Mouse (Mus musculus) heart, embryonic 13.5 days (tissue): ENCODE results near the gene Rhoj. TPM values are rescaled to one million over a fixed set of nuclear protein-coding genes. Genes with fewer than 3 reads are reported as not detected.
A peak's percentile ranks its signal among the peaks of the same experiment; 100 is the strongest.
"Not testable (repeated sequence)": the region's sequence is repeated elsewhere in the genome, so short reads cannot be mapped to it uniquely, and the experiment has no call there.

ENCODE experiments used
- ATAC-seq: fragments of 200-750 bp; cut with Nextera tagmentation; 2 replicates; pipeline ENCODE4 v1.8.0; 2017; ENCODE audit warnings: moderate TSS enrichment; ENCODE audit not compliant: insufficient number of reproducible peaks, low FRiP score, low TSS enrichment; ENCODE audit errors: extremely low read depth
- H3K27ac ChIP-seq: fragments of 300-500 bp; sonication (generic); replicated peaks from 2 replicates; pipeline ENCODE4 v1.5.1; 2015; ENCODE audit warnings: moderate library complexity, mild to moderate bottlenecking, inconsistent platforms
- H3K27me3 ChIP-seq: fragments of 300-500 bp; sonication (generic); replicated peaks from 2 replicates; pipeline ENCODE4 v1.6.1; 2015; ENCODE audit warnings: mild to moderate bottlenecking, inconsistent platforms
- H3K36me3 ChIP-seq: fragments of 300-500 bp; sonication (generic); 2 replicates; pipeline ENCODE4 v1.6.1; 2015; ENCODE audit warnings: mild to moderate bottlenecking, inconsistent platforms
- H3K4me1 ChIP-seq: fragments of 300-500 bp; sonication (generic); 2 replicates; pipeline ENCODE4 v1.6.1; 2015; ENCODE audit warnings: inconsistent platforms
- H3K4me2 ChIP-seq: fragments of 300-500 bp; sonication (generic); 2 replicates; pipeline ENCODE4 v1.6.1; 2015; ENCODE audit warnings: inconsistent platforms, mild to moderate bottlenecking, moderate library complexity
- H3K4me3 ChIP-seq: fragments of 300-500 bp; sonication (generic); 2 replicates; pipeline ENCODE4 v1.5.1; 2015; ENCODE audit warnings: moderate library complexity, mild to moderate bottlenecking, inconsistent platforms
- H3K9ac ChIP-seq: fragments of 300-500 bp; sonication (generic); 2 replicates; pipeline ENCODE4 v1.6.1; 2015; ENCODE audit warnings: inconsistent platforms, mild to moderate bottlenecking, moderate library complexity
- H3K9me3 ChIP-seq: fragments of 300-500 bp; sonication (generic); 2 replicates; pipeline ENCODE4 v1.6.1; 2016; ENCODE audit warnings: inconsistent platforms
- WGBS: fragments of 180-500 bp; shearing (Covaris S2); methylation state at CpG from one replicate; pipeline ENCODE4 v1.1.7; 2015; ENCODE audit warnings: mixed read lengths; 5-methylcytosine and 5-hydroxymethylcytosine counted together
- polyA plus RNA-seq: library from polyadenylated mRNA; unstranded; fragments of >200 nt; fragmentation: Nextera tagmentation; extraction: Ambion mirVana; gene quantifications from 2 replicates; pipeline ENCODE4 v1.2.1, GENCODE M21; 2015

Rhoj gene
- polyA plus RNA-seq, 1 experiment from 2014 or later = 43.0 TPM

GRCm38 (mm10) chr12:75349537-75349936 is 41.4 kb downstream of the Rhoj start:
- not testable (repeated sequence) for H3K9me3 ChIP-seq, ATAC-seq, H3K36me3 ChIP-seq, H3K9ac ChIP-seq, H3K27ac ChIP-seq, H3K27me3 ChIP-seq, H3K4me2 ChIP-seq, H3K4me3 ChIP-seq
- peaks cover 15% of the 10 kb centered on the region for H3K4me1 ChIP-seq
- WGBS = 69% methylated on average over 5 of the region's 5 CpGs

DNA sequence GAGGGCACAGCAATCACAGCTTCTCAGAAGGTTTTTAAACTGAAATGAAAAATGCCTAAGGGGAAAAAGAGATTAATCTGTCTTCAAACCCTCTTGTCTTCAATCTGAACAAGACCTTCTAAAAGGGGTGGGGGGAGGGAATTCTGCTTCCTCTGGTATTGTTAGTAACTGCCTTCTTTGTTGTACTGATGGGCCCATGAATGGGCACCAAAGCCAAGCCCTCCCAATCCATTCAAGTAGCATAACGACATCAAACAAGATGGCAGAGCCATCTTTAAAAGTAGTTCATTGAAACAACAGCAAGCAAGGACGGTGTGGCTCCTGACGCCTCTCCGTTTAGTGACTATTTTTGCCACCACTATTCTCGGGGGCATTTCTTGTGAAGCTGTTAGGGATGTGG is 42.6 kb downstream of the Rhoj start:
- H3K4me3 ChIP-seq = no peak overlapping the region
- no peak for ATAC-seq

DNA sequence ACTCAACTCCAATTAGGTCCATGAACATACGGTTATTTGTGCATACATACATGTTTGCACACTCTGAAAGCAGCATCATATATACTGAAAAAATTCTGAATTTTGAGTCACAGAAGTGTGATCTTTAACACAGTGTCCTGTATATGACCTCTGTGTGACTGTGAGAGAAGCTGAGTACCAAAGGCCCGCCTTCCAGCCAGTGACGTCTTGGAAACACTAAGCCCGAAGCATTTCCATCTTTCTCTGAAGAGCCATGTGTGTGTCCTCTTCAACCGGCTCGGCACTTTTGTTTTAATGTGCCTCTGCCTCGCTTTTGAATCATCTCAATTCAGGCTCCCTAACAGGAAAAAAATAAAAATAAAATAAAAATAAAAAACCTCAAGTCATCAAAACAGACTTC is 43.7 kb downstream of the Rhoj start:
- Histone ChIP-seq H3K9me3 (no peaks in the 10 kb centered on the region), H3K36me3 (no peaks in the 10 kb centered on the region), H3K4me1 (peaks cover 24% of the 10 kb centered on the region), H3K9ac (no peak overlapping the region), H3K4me3 (no peak overlapping the region), H3K27me3 (no peaks in the 10 kb centered on the region), H3K4me2 (no peak overlapping the region), H3K27ac (peak overlapping the region; percentile 24; the same call in 1 of the 2 replicates)
- WGBS = 64% methylated on average over 7 of the region's 7 CpGs
- ATAC-seq = no peak

More for the DNA sequence above, 42.6 kb downstream of the Rhoj start:
- Histone ChIP-seq H3K27me3 (no peaks in the 10 kb centered on the region), H3K4me2 (no peak overlapping the region), H3K36me3 (no peaks in the 10 kb centered on the region), H3K9ac (no peak overlapping the region), H3K9me3 (no peaks in the 10 kb centered on the region), H3K27ac (no peak overlapping the region), H3K4me1 (peaks cover 18% of the 10 kb centered on the region)
- WGBS = 78% methylated on average over 5 of the region's 5 CpGs

DNA sequence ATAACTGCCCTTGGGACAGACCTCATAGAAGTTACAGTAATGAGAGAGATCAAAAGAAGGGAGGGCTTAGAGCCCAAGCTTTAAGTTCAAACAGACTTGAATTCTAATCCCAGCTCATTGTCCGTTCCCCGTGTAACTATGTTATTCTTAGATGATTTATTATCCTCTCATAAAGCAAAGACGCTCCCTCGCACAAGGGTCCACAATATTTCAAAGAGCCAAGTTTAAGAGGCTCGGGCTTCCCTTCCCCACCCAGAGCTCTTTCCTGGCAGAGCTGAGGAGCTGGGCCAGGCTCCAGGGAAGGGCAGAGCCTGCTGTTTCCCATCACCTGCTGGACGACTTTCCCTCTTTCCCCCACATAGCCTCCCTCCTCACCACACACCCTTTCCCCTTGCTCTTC is 44.3 kb downstream of the Rhoj start:
- Histone ChIP-seq H3K27ac (peak overlapping the region; percentile 24), H3K9ac (no peak overlapping the region), H3K4me2 (no peak overlapping the region), H3K27me3 (no peaks in the 10 kb centered on the region), H3K9me3 (no peaks in the 10 kb centered on the region), H3K36me3 (no peaks in the 10 kb centered on the region), H3K4me1 (peaks cover 25% of the 10 kb centered on the region), H3K4me3 (no peak overlapping the region)
- no peak for ATAC-seq
- WGBS = 56% methylated on average over 6 of the region's 6 CpGs

DNA sequence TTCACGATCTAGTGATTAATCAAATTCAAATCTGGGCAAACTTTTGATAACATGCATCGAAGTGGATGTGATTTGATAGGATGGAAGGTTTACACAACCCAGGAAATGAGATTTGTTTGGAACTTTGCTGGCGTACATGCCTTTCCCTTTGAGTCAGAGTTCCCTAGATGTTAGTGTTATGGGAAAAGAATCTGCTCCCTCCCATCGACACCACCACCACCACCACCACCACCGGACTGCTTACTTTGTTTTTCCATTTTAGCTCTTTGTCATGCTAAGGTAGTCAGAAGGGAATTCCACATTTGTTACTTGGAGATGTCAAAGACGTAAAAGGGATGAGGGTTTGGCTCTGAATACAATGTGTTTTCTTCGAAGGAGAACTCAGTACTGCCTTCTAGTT is 46.2 kb downstream of the Rhoj start:
- no peak overlapping the region for H3K9ac ChIP-seq
- no peaks in the 10 kb centered on the region for H3K9me3 ChIP-seq
- peak overlapping the region; percentile 20; the same call in 1 of the 2 replicates for H3K27ac ChIP-seq
- no peak overlapping the region for H3K4me3 ChIP-seq
- WGBS = 56% methylated on average over 7 of the region's 7 CpGs
- no peak overlapping the region for H3K4me2 ChIP-seq
- peaks cover 28% of the 10 kb centered on the region for H3K4me1 ChIP-seq
- H3K36me3 ChIP-seq = no peaks in the 10 kb centered on the region
- H3K27me3 ChIP-seq = no peaks in the 10 kb centered on the region
- ATAC-seq = no peak

GRCm38 (mm10) chr12:75357781-75358180 is 49.7 kb downstream of the Rhoj start:
- no peak overlapping the region for H3K4me2 ChIP-seq
- no peak overlapping the region for H3K27ac ChIP-seq
- no peak for ATAC-seq
- no peaks in the 10 kb centered on the region for H3K27me3 ChIP-seq
- peaks cover 6% of the 10 kb centered on the region; the same call in 1 of the 2 replicates for H3K36me3 ChIP-seq
- H3K9me3 ChIP-seq = no peaks in the 10 kb centered on the region
- 67% methylated on average over 4 of the region's 4 CpGs for WGBS
- no peak overlapping the region for H3K4me3 ChIP-seq
- no peak overlapping the region for H3K9ac ChIP-seq
- peaks cover 27% of the 10 kb centered on the region for H3K4me1 ChIP-seq

DNA sequence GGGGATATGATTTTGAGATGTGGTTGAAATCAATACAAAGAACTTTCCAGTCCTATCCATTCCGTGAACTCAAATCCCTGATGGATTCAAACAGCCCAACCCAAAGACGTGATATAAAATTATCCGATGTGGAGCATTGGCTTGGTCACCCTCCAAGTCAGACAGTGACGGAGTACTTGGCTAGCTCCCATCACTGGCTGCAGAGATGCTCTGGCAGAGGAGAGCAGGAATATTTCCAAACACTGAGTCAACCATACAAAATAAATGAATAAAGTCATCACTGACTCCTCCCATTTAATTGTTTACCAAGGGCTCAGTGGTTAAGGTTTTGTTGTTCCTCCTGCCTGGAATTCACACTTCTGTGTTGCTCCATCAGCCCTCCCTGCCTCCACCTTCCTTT is 50.6 kb downstream of the Rhoj start:
- Histone ChIP-seq H3K4me2 (no peak overlapping the region), H3K9me3 (no peaks in the 10 kb centered on the region), H3K4me3 (no peak overlapping the region), H3K4me1 (peaks cover 24% of the 10 kb centered on the region), H3K27me3 (no peaks in the 10 kb centered on the region), H3K27ac (no peak overlapping the region), H3K9ac (no peak overlapping the region), H3K36me3 (peaks cover 11% of the 10 kb centered on the region; the same call in 1 of the 2 replicates)
- WGBS = 71% methylated on average over 4 of the region's 4 CpGs
- no peak for ATAC-seq

GRCm38 (mm10) chr12:75359500-75359899 is 51.4 kb downstream of the Rhoj start:
- no peaks in the 10 kb centered on the region for H3K27me3 ChIP-seq
- H3K36me3 ChIP-seq = peaks cover 11% of the 10 kb centered on the region; the same call in 1 of the 2 replicates
- H3K4me2 ChIP-seq = no peak overlapping the region
- H3K4me1 ChIP-seq = peaks cover 24% of the 10 kb centered on the region
- H3K9me3 ChIP-seq = no peaks in the 10 kb centered on the region
- H3K4me3 ChIP-seq = no peak overlapping the region
- no peak overlapping the region for H3K9ac ChIP-seq
- H3K27ac ChIP-seq = no peak overlapping the region
- no peak for ATAC-seq
- 24% methylated on average over 2 of the region's 2 CpGs for WGBS

- Histone ChIP-seq H3K9me3 (no peaks in the 10 kb centered on the region), H3K4me2 (no peak overlapping the region), H3K36me3 (peaks cover 11% of the 10 kb centered on the region; the same call in 1 of the 2 replicates), H3K4me3 (no peak overlapping the region), H3K27ac (no peak overlapping the region), H3K27me3 (no peaks in the 10 kb centered on the region), H3K4me1 (peaks cover 20% of the 10 kb centered on the region), H3K9ac (no peak overlapping the region)
- WGBS = 44% methylated on average over 5 of the region's 5 CpGs
- ATAC-seq = no peak
These were observed 51.9 kb downstream of the Rhoj start for GRCm38 (mm10) chr12:75359921-75360482.

DNA sequence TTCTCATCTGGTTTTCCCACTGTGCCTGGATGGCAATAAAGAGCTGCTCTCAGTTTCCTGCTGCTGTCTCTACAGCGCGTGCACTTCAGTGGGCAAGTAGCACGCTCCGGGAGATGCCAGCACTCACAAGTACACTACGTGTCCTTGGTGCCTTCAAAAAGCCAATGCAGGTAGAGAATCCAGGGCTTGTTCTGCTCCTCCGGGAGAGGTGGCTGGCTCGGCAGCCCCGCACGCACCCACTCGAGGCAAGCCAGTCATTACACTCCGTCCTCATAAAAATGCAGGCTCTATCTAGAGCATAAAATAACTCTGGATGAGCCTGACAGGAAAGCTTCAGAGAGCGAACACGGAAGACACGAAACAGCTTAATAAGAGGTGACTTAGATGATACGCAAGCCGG is 54.3 kb downstream of the Rhoj start:
- H3K4me1 ChIP-seq = peaks cover 18% of the 10 kb centered on the region
- WGBS = 88% methylated on average over 16 of the region's 16 CpGs
- H3K9me3 ChIP-seq = no peaks in the 10 kb centered on the region
- H3K4me3 ChIP-seq = no peak overlapping the region
- H3K36me3 ChIP-seq = peaks cover 11% of the 10 kb centered on the region; the same call in 1 of the 2 replicates
- no peak overlapping the region for H3K9ac ChIP-seq
- H3K27me3 ChIP-seq = no peaks in the 10 kb centered on the region
- no peak overlapping the region for H3K27ac ChIP-seq
- no peak overlapping the region for H3K4me2 ChIP-seq
- no peak for ATAC-seq

DNA sequence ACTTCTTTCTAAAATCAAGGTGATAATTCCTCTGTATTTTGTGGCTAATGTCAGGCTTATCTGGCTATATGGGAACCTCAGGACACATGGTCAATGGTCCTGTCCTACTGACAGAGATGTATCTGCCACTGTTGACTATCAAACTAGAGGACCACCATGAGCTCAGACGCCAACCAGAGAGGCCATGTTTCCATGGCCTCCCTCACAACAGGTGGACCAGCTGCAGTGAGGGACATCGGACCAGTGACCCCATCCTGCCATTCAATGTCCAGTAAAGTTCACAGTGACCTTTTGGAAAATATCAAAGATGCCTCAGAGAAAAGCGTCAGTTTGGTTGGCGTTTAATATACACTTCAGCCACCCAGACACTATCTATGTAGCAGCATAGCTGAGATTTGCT is 56.3 kb downstream of the Rhoj start:
- WGBS = 87% methylated on average over 4 of the region's 4 CpGs
- Histone ChIP-seq H3K4me3 (no peak overlapping the region), H3K36me3 (peaks cover 11% of the 10 kb centered on the region; the same call in 1 of the 2 replicates), H3K9ac (no peak overlapping the region), H3K4me1 (peaks cover 31% of the 10 kb centered on the region), H3K27me3 (no peaks in the 10 kb centered on the region), H3K4me2 (no peak overlapping the region), H3K27ac (no peak overlapping the region), H3K9me3 (no peaks in the 10 kb centered on the region)
- ATAC-seq = no peak

DNA sequence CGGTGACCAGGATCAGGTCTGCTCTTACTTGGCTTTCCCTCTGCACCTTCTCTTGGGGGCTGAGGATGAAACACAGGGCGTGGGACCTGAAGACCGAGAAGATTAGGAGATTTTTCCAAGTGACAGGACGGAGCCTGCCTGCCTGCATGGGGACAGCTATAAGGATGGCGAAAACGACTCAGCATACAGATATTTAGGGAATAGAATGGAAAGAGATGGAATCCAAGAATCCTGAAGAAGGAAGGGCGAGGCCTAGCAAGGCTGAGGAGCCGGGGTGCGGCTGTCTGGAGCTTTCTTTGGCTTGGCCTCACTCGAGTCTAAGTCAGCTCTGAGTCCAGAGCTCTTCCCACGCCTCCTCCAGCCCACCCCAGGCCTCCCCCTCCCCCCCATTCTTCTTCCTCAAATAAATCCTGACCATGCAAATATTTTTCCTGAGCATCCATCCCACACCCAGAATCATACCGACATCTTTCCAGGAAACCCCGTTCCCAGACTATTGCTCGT is 57.6 kb downstream of the Rhoj start:
- H3K9ac ChIP-seq = no peak overlapping the region
- no peaks in the 10 kb centered on the region for H3K9me3 ChIP-seq
- WGBS = 71% methylated on average over 14 of the region's 14 CpGs
- H3K4me1 ChIP-seq = peaks cover 23% of the 10 kb centered on the region
- 0 out of 2 replicates have a peak overlapping the region, but pooled peaks have one; percentile 20 for H3K27ac ChIP-seq
- H3K36me3 ChIP-seq = peaks cover 11% of the 10 kb centered on the region; the same call in 1 of the 2 replicates
- H3K4me2 ChIP-seq = no peak overlapping the region
- H3K27me3 ChIP-seq = no peaks in the 10 kb centered on the region
- no peak overlapping the region for H3K4me3 ChIP-seq
- ATAC-seq = no peak
